Mouse (Mus musculus): ENCODE measurements around the gene Galntl6. TPM values are rescaled to one million over a fixed set of nuclear protein-coding genes. Genes with fewer than 3 reads are reported as not detected.

Galntl6 gene
- total RNA-seq (2014; rRNA removed): 24.3 and 37.7 TPM in 2 replicates
- 17.5 and 17.9 TPM in 2 replicates for polyA plus RNA-seq (2015; fragmentation: Nextera tagmentation; extraction: Ambion mirVana)

DNA sequence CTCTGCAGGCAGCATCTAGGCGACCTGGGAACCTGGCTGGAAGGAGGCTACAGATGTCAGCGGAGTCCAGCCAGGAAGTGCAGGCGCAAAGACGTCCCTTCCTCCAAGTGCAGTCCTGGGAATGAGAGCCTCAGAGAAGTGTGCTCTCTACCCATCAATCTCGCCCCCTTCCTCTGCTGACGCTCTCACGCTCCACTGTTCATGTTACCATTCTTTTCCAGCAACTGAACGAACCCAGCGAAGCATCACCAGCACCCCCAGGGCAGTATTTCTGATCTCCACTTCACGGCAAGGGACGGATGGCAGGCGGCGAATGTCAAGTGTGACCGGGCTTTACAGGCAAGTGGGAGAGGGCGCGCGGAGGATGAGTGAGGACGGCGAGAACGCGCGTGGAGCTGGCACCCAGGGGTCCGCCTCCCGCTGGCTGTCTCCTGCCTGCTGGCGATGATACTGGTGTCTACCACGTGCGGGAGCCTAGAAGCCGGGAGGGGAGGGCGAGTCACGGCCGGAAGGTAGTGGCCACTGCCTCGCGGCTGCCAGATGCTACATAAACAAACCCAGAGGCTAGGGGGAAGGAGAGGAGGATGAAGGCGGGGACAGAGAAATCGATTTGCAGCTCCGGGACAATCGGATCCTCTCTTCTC is at the start of gene Galntl6:
Galntl6 (minus strand) TSS at position 445 of the 644 bp plus-strand sequence.
- Histone ChIP-seq H3K9me3 (ENCODE audit: low read length) (no peaks in the 10 kb centered on the region), H3K4me3 (ENCODE audit: low read depth, low read length) (peak within 1 kb of the TSS; percentile 70), H3K27ac (ENCODE audit: low read depth, low read length) (peak within 1 kb of the TSS; percentile 80), H3K27me3 (ENCODE audit: insufficient read depth, low read length) (no peaks in the 10 kb centered on the region), H3K36me3 (ENCODE audit: insufficient read depth, low read length) (no peaks in the 10 kb centered on the region), H3K9ac (replicated peaks; ENCODE audit: low read length, poor library complexity, severe bottlenecking) (peak within 1 kb of the TSS; percentile 80), H3K4me1 (ENCODE audit: insufficient read depth, low read length) (no peaks in the 10 kb centered on the region), H3K4me2 (ENCODE audit: low read depth, low read length, poor library complexity, severe bottlenecking) (peak within 1 kb of the TSS; percentile 81)
- peak; percentile 50 for DNase-seq (ENCODE audit: low spot score)
- WGBS: under 1% methylated on average over 37 of the region's 37 CpGs
- TF ChIP-seq CTCF (IDR thresholded peaks at IDR 0.05): peak; percentile 15
- peak; percentile 82 for ATAC-seq (ENCODE audit: low FRiP score)

DNA sequence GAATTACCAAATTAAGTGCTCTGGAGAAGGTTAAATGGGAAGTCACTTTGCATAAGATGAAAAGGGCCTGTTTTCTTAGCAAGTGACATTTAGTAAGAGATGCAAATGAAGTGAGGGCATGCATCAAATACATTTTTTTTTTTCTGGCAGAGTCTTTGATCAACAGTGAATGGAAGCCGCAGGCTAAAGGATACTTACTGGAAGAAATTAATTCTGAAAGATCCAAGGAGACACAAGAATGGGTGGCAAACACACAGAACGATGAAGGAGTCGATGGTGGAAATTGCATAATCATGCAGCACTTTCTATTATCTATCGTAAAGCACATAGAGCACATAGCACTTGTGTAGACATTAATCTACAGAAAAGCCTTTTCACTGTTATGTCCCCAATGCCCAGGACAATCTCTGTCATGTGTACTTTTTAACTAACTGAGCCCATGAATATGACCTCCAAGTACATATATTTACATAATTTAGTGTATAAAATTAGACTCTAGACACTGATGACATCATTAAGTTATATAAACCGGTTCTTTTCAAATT is 44.8 kb upstream of the Galntl6 start:
- Histone ChIP-seq H3K9me3 (ENCODE audit: low read length) (no peaks in the 10 kb centered on the region), H3K4me3 (ENCODE audit: low read depth, low read length) (no peak overlapping the region), H3K27ac (ENCODE audit: low read depth, low read length) (no peak overlapping the region), H3K4me1 (ENCODE audit: insufficient read depth, low read length) (no peaks in the 10 kb centered on the region), H3K36me3 (ENCODE audit: insufficient read depth, low read length) (no peaks in the 10 kb centered on the region), H3K4me2 (ENCODE audit: low read depth, low read length, poor library complexity, severe bottlenecking) (no peak overlapping the region), H3K9ac (replicated peaks; ENCODE audit: low read length, poor library complexity, severe bottlenecking) (no peak overlapping the region), H3K27me3 (ENCODE audit: insufficient read depth, low read length) (no peaks in the 10 kb centered on the region)
- WGBS: 39% methylated on average over 5 of the region's 5 CpGs
- TF ChIP-seq CTCF (IDR thresholded peaks at IDR 0.05): no peak
- ATAC-seq (ENCODE audit: low FRiP score) (peak; percentile 38; the same call in 1 of the 2 replicates), DNase-seq (ENCODE audit: low spot score) (peak; percentile 5)

DNA sequence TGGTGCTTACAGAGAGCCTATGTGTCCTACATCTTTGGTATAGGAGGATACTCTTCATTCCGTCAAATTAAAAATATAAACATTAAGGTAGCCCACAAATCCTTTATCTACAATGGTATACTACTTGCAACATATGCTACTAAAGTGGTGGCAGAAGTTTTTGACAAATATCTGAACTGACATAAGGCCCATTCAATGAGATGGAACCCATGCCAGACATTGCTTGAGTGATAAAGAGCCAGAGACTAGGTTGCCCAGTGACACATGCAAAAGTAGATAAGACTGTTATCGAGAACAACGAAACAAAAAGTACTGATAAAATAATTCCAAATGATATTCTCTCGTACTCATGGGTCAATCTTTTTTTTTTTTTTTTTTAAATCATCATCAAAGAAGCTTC is 31.3 kb upstream of the Galntl6 start:
- TF ChIP-seq CTCF (IDR thresholded peaks at IDR 0.05): no peak
- DNase-seq (ENCODE audit: low spot score) (no peak), ATAC-seq (ENCODE audit: low FRiP score) (no peak)
- Histone ChIP-seq H3K4me1 (ENCODE audit: insufficient read depth, low read length) (no peaks in the 10 kb centered on the region), H3K9me3 (ENCODE audit: low read length) (0 out of 2 replicates have a peak, but pooled peaks cover 3% of the 10 kb centered on the region), H3K9ac (replicated peaks; ENCODE audit: low read length, poor library complexity, severe bottlenecking) (no peak overlapping the region), H3K27me3 (ENCODE audit: insufficient read depth, low read length) (no peaks in the 10 kb centered on the region), H3K4me2 (ENCODE audit: low read depth, low read length, poor library complexity, severe bottlenecking) (no peak overlapping the region), H3K36me3 (ENCODE audit: insufficient read depth, low read length) (no peaks in the 10 kb centered on the region), H3K27ac (ENCODE audit: low read depth, low read length) (no peak overlapping the region), H3K4me3 (ENCODE audit: low read depth, low read length) (no peak overlapping the region)
- 95% methylated on average over 4 of the region's 4 CpGs for WGBS

- Histone ChIP-seq H3K4me1 (ENCODE audit: insufficient read depth, low read length) (no peaks in the 10 kb centered on the region), H3K27ac (ENCODE audit: low read depth, low read length) (no peak overlapping the region), H3K9ac (replicated peaks; ENCODE audit: low read length, poor library complexity, severe bottlenecking) (no peak overlapping the region), H3K36me3 (ENCODE audit: insufficient read depth, low read length) (no peaks in the 10 kb centered on the region), H3K4me2 (ENCODE audit: low read depth, low read length, poor library complexity, severe bottlenecking) (no peak overlapping the region), H3K4me3 (ENCODE audit: low read depth, low read length) (no peak overlapping the region), H3K9me3 (ENCODE audit: low read length) (no peaks in the 10 kb centered on the region), H3K27me3 (ENCODE audit: insufficient read depth, low read length) (no peaks in the 10 kb centered on the region)
- ATAC-seq (ENCODE audit: low FRiP score): no peak
- peak; percentile 75 for TF ChIP-seq CTCF (IDR thresholded peaks at IDR 0.05)
- 40% methylated on average over 1 of the region's 1 CpGs for WGBS
- peak; percentile 68 for DNase-seq (ENCODE audit: low spot score)
Measured at GRCm38 (mm10) chr8:58931066-58931465, 18.6 kb upstream of the Galntl6 start.

- ATAC-seq (ENCODE audit: low FRiP score): no peak
- Histone ChIP-seq H3K9me3 (ENCODE audit: low read length) (no peaks in the 10 kb centered on the region), H3K4me3 (ENCODE audit: low read depth, low read length) (no peak overlapping the region), H3K9ac (replicated peaks; ENCODE audit: low read length, poor library complexity, severe bottlenecking) (no peak overlapping the region), H3K36me3 (ENCODE audit: insufficient read depth, low read length) (no peaks in the 10 kb centered on the region), H3K4me1 (ENCODE audit: insufficient read depth, low read length) (no peaks in the 10 kb centered on the region), H3K4me2 (ENCODE audit: low read depth, low read length, poor library complexity, severe bottlenecking) (no peak overlapping the region), H3K27me3 (ENCODE audit: insufficient read depth, low read length) (no peaks in the 10 kb centered on the region), H3K27ac (ENCODE audit: low read depth, low read length) (no peak overlapping the region)
- TF ChIP-seq CTCF (IDR thresholded peaks at IDR 0.05): no peak
- 59% methylated on average over 2 of the region's 2 CpGs for WGBS
- no peak for DNase-seq (ENCODE audit: low spot score)
Measured at GRCm38 (mm10) chr8:58915142-58915541, 2.7 kb upstream of the Galntl6 start.

DNA sequence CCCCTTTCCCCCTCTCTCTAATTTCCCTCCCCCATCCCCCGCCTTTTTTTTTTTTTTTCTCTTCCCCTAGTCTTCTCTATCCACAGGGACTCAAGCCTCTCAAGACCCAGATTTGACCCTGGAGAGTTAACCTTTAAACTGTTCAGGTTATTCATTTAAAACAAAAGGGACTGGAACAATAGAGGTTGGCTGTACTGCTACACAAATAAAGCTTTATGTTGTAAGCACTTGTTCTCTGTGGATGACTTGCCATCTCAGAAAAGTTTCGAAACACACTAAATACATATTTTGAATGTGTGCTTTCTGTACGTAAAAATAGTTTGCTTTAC is 1.2 kb upstream of the Galntl6 start:
- peak overlapping the region; percentile 70 for H3K4me3 ChIP-seq (ENCODE audit: low read depth, low read length)
- H3K27ac ChIP-seq (ENCODE audit: low read depth, low read length): no peak overlapping the region
- ATAC-seq (ENCODE audit: low FRiP score): no peak
- no peak for TF ChIP-seq CTCF (IDR thresholded peaks at IDR 0.05)
- DNase-seq (ENCODE audit: low spot score): no peak
- no peaks in the 10 kb centered on the region for H3K9me3 ChIP-seq (ENCODE audit: low read length)
- H3K4me1 ChIP-seq (ENCODE audit: insufficient read depth, low read length): no peaks in the 10 kb centered on the region
- 80% methylated on average over 2 of the region's 3 CpGs for WGBS
- peak overlapping the region; percentile 81 for H3K4me2 ChIP-seq (ENCODE audit: low read depth, low read length, poor library complexity, severe bottlenecking)
- H3K36me3 ChIP-seq (ENCODE audit: insufficient read depth, low read length): no peaks in the 10 kb centered on the region
- H3K9ac ChIP-seq (replicated peaks; ENCODE audit: low read length, poor library complexity, severe bottlenecking): no peak overlapping the region
- H3K27me3 ChIP-seq (ENCODE audit: insufficient read depth, low read length): no peaks in the 10 kb centered on the region
